Mouse (Mus musculus): ENCODE measurements around the gene Rap1gap. TPM values are rescaled to one million over a fixed set of nuclear protein-coding genes. Genes with fewer than 3 reads are reported as not detected.

The Rap1gap gene
- total RNA-seq, 2 experiments from 2014 or later = 0.83 to 1.5 TPM

- no peak for ATAC-seq (replicated peaks; ENCODE audit: poor library complexity)
Measured at GRCm38 (mm10) chr4:137721563-137721962, 57.0 kb downstream of the Rap1gap start.

- ATAC-seq (replicated peaks; ENCODE audit: poor library complexity) = no peak
Measured at GRCm38 (mm10) chr4:137722230-137722629, 57.7 kb downstream of the Rap1gap start.

GRCm38 (mm10) chr4:137722692-137723427, 58.3 kb downstream of the Rap1gap start:
- ATAC-seq (replicated peaks; ENCODE audit: poor library complexity) = peak; percentile 64

GRCm38 (mm10) chr4:137723527-137723926, 59.0 kb downstream of the Rap1gap start:
- ATAC-seq (replicated peaks; ENCODE audit: poor library complexity) = no peak

- ATAC-seq (replicated peaks; ENCODE audit: poor library complexity) = peak; percentile 21; the same call in 1 of the 2 replicates
Measured at GRCm38 (mm10) chr4:137724212-137724611, 59.7 kb downstream of the Rap1gap start.

GRCm38 (mm10) chr4:137724766-137725165, 60.2 kb downstream of the Rap1gap start:
- ATAC-seq (replicated peaks; ENCODE audit: poor library complexity) = peak; percentile 80

- no peak for ATAC-seq (replicated peaks; ENCODE audit: poor library complexity)
Measured at GRCm38 (mm10) chr4:137725541-137726145, 61.1 kb downstream of the Rap1gap start.

- no peak for ATAC-seq (replicated peaks; ENCODE audit: poor library complexity)
Measured at GRCm38 (mm10) chr4:137726739-137727505, 62.4 kb downstream of the Rap1gap start.

- ATAC-seq (replicated peaks; ENCODE audit: poor library complexity) = 0 out of 2 replicates have a peak, but pooled peaks have one; percentile 3
Measured at GRCm38 (mm10) chr4:137727506-137728187, 63.1 kb downstream of the Rap1gap start.

- ATAC-seq (replicated peaks; ENCODE audit: poor library complexity) = no peak
Measured at GRCm38 (mm10) chr4:137728399-137729154, 64.1 kb downstream of the Rap1gap start.

- no peak for ATAC-seq (replicated peaks; ENCODE audit: poor library complexity)
Measured at GRCm38 (mm10) chr4:137729155-137729855, 64.8 kb downstream of the Rap1gap start.

GRCm38 (mm10) chr4:137730134-137730533, 65.6 kb downstream of the Rap1gap start:
- ATAC-seq (replicated peaks; ENCODE audit: poor library complexity) = peak; percentile 89

GRCm38 (mm10) chr4:137730757-137731156, 66.2 kb downstream of the Rap1gap start:
- no peak for ATAC-seq (replicated peaks; ENCODE audit: poor library complexity)

GRCm38 (mm10) chr4:137731891-137732290, 67.4 kb downstream of the Rap1gap start:
- no peak for ATAC-seq (replicated peaks; ENCODE audit: poor library complexity)

GRCm38 (mm10) chr4:137732361-137732760, 67.8 kb downstream of the Rap1gap start:
- ATAC-seq (replicated peaks; ENCODE audit: poor library complexity) = no peak

- ATAC-seq (replicated peaks; ENCODE audit: poor library complexity) = no peak
Measured at GRCm38 (mm10) chr4:137732962-137733361, 68.4 kb downstream of the Rap1gap start.

- no peak for ATAC-seq (replicated peaks; ENCODE audit: poor library complexity)
Measured at GRCm38 (mm10) chr4:137733459-137733858, 68.9 kb downstream of the Rap1gap start.

- no peak for ATAC-seq (replicated peaks; ENCODE audit: poor library complexity)
Measured at GRCm38 (mm10) chr4:137736220-137736701, 71.7 kb downstream of the Rap1gap start.

GRCm38 (mm10) chr4:137737760-137738159, 73.2 kb downstream of the Rap1gap start:
- ATAC-seq (replicated peaks; ENCODE audit: poor library complexity) = no peak

All from megakaryocyte progenitor cell, adult 5-6 weeks (primary cell).